Mouse (Mus musculus): ENCODE measurements around the gene Abtb1.

- no peak for TF ChIP-seq POLR2A (IDR thresholded peaks at IDR 0.05; ENCODE audit: borderline replicate concordance, extremely low read depth, low read depth, low read length)
- no peak for TF ChIP-seq CTCF (IDR thresholded peaks at IDR 0.05; ENCODE audit: insufficient read depth, low read length)
These were observed 8.2 kb upstream of the Abtb1 start for GRCm38 (mm10) chr6:88850034-88850433.

All from lung, adult 2 months (tissue).